Mouse (Mus musculus): ENCODE results near the gene Rnf4. TPM values are rescaled to one million over a fixed set of nuclear protein-coding genes. Genes with fewer than 3 reads are reported as not detected.
A peak's percentile ranks its signal among the peaks of the same experiment; 100 is the strongest.

The Rnf4 gene
- total RNA-seq, 2 experiments from 2014 or later = 101 to 105 TPM

DNA sequence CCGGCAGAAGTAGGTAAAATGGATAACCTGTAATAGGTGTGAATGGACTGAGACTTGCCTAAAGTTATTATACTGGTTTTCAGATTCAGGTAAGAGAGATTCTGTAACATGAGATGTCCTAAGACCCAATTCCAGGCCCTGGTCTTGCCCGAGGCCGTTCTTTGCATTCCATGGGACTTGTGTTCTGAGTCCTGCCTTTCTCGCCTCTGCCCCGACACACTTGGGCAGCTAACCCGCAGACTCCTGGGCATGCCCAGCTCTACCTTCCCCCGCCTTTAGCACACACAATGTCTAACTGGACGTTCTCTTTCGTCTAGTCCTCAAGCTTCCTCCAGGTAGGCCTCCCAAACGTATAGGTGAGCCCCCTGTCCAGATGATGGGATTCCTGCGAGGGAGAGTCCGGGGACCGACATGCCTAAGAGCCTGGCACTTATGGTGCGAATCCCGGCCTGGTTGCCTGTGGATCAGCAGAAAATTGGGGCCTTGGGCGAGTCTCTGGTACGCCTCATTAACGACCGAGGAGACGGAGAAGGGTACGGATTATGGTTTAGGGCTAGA, 471 bp upstream of the Rnf4 start:
- no peak for DNase-seq (ENCODE audit: low spot score in 2 of 2)

DNA sequence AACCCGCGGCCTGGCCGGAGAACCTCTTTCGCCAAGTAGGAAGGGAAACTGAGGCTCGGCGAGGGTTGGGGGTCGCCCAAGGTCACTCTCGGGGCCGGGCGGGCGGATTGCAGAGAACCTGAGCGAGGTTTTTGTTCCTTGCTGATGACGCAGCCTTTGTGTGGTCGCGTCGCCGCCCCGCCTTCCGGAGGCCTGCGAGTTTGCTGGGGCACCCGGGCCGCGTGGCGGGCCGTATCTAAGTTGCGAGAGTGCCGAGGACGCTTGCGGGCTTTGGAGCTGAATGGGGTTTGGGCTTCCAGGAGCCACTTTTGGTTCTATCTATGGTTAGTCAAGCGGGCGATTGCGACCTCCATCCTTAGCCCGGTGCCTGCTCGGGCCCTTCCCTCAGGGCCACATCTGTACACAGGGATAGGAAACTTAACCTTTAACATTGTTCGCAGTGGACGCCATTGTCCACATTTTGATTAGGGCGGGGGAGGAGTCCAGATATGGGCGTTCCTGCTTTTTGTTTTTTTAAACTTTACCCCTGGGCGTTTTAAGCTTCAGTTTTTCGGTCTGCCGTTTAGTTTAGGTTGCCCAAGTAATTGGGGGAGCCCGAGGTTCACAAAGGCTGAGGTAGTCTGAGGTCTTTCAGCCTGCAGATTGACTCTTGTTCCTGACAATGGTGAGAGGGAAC, 824 bp downstream of the Rnf4 start:
- DNase-seq (ENCODE audit: low spot score in 2 of 2) = peak; percentile 59 to 60

DNA sequence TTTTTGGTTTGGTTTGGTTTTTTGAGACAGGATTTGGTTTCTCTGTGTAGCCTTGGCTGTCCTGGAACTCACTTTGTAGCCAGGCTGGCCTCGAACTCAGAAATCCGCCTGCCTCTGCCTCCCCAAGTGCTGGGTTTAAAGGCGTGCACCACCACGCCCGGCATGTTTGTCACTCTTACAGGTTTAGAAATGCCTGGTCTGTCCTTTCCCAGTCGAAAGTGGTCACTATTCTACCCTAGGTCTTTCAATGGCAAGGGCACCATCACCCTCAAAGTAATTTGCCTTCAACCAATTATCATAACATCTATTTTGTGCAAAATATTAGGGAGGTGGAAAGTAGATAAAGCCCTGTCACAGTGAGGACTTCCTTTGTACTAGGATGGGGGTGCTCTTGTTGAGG, 4.2 kb downstream of the Rnf4 start:
- DNase-seq (ENCODE audit: low spot score in 2 of 2) = no peak

DNA sequence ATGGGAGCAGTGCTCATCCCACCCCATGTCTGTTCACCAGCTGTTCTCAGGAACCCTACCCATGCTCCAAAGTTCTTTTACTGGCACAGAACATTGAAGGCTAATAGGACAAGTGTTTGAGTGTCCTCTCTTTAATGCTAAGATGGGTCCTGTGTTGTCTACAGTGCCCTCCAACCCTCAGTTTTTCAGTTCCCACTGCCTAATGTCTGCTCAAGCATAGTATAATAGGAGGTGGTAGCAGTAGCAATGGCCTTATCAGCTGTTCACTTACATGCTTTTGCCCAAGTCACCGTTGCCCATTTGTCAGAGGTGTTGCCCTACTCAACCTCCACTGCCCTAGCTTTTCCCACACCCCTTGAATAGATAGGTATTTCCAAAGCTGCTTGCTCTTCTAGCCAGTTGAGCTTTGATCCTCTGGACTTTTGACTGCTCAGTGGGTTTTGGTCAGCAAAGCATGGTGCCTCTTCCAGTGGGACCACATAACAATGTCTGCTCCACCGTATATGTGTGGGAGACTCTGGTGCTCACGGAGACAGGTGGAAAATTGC, 16.1 kb downstream of the Rnf4 start:
- no peak for DNase-seq (ENCODE audit: low spot score in 2 of 2)

DNA sequence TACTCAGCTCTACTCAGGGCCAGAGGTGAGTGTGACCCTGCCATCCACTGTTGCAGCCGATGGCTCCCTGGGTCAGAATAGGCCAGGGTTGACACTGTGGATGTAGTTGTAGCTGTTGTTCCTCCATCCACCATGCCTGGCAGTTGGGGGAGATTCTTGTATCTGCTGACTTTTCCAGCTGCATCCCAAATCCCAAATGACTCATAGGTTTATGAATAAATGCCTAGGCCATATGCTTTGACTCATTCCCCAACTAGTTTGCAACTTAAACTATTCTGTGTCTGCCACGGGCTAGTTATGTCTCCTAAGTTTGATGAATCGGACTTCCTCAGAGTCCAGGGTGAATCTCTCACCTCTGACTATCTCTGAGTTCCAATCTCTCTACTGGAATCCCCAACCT, 24.2 kb downstream of the Rnf4 start:
- DNase-seq (ENCODE audit: low spot score in 2 of 2) = no peak

GRCm38 (mm10) chr5:34363115-34363514, 27.0 kb downstream of the Rnf4 start:
- no peak for DNase-seq (ENCODE audit: low spot score in 2 of 2)

GRCm38 (mm10) chr5:34368551-34369290, 32.6 kb downstream of the Rnf4 start:
- DNase-seq (ENCODE audit: low spot score in 2 of 2) = no peak

DNA sequence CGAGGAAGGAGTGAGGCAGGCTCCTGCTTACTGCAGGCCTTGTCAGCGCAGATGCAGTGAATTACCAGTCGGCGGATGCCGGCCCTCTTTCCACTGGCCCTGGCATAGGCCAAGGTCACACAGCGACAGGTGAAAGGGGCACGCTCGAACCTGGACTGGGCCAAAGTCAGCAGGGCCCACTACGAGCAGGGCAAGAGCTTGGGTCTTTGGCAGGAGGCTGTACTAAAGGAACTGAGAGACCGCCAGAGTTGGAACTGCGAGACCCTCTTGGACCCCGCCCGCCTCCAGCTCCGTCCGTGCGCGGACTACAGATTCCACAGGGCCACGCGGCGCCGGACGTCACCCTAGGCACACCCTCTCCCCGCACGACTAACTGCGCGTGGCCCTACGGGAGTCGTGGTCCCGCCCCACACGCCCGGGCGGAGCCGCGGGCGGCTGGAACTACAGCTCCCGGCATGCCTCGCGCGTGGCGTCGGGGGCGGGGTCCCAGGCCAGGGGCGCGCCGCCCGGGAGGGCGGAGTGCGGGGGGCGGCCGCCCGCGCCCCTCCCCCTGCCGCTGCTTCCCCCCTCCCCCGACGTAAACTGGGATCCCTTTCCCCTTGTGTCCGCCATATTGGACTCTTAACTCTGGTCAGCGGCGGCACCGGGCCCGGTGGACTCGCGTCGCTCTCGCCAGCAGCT, 33.4 kb downstream of the Rnf4 start, which contains the start of gene Fam193a:
Fam193a (plus strand) TSS at position 593 of the 681 bp plus-strand sequence.
- DNase-seq (ENCODE audit: low spot score in 2 of 2) = peak; percentile 97 to 98

- DNase-seq (ENCODE audit: low spot score in 2 of 2) = peak; percentile 33 to 52
Measured at GRCm38 (mm10) chr5:34370022-34370823, 34.1 kb downstream of the Rnf4 start.

- no peak for DNase-seq (ENCODE audit: low spot score in 2 of 2)
Measured at GRCm38 (mm10) chr5:34370840-34371239, 34.8 kb downstream of the Rnf4 start.

GRCm38 (mm10) chr5:34372141-34372540, 36.1 kb downstream of the Rnf4 start:
- DNase-seq (ENCODE audit: low spot score in 2 of 2) = no peak

- no peak for DNase-seq (ENCODE audit: low spot score in 2 of 2)
Measured at GRCm38 (mm10) chr5:34372541-34372940, 36.5 kb downstream of the Rnf4 start.

DNA sequence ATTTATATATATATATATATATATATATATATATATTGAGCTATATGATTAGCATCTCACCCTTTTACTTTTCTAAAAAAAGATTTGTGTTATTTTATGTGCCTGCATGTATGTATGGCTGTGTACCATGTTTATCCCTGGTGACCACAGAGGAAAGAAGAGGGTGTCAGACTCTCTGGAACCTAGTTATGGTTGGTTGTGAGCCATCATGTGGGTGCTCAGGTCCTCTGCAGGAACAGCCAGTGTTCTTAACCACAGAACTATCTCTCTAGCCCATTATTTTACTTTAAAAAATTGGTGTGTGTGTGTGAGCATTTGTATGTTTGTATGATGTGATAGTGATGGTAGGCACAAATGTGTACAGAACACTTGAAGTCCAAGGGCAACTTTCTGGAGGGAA, 42.7 kb downstream of the Rnf4 start:
- no peak for DNase-seq (ENCODE audit: low spot score in 2 of 2)

DNA sequence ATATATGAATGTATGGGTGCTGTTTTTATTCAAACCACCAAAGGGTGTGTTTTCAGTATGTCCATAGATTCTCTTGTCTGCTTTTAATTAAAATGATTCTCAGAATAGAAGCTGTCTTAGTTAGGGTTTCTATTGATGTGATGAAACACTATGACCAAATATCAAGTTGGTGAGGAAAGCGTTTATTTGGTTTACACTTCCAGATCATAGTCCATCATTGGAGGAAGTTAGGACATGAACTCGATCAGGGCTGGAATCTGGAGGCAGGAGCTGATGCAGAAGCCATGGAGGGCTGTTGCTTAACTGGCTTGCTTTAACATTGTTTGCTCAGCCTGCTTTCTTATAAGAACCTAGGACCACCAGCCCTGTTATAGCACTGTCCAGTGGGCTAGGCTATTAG, 45.6 kb downstream of the Rnf4 start:
- DNase-seq (ENCODE audit: low spot score in 2 of 2) = no peak

DNA sequence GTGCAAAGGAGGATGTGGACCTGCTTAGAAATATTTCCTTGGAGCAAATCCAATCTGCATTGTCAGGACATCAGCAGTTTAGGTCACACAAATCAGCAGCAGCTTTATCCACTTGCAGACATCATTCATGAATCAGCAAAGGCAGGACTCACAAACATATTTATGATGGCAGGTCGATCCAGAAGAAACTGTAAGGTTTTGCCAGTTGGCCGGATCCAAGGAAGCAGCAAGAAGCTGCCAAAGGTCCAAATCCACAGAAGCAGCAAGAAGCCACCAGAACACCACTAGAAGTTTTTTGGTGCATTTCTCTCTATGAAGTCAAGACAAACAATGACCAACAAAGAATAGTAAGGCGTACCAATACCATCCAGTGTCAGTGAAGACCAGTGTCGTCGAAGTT, 49.5 kb downstream of the Rnf4 start:
- no peak for DNase-seq (ENCODE audit: low spot score in 2 of 2)

DNA sequence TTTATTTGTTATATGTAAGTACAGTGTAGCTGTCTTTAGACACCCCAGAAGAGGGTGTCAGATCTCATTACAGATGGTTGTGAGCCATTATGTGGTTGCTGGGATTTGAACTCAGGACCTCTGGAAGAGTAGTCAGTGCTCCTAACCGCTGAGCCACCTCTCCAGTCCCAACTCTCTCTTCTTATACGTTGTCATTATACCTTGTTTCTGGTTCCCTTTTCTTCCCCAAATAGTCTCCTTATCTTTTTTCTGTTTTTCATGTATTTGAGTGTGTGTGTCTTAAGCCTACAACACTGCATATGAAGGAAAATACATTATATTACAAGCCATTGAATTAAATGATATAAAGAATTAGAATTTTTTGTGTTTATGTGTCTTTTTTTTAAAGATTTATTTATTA, 50.7 kb downstream of the Rnf4 start:
- no peak for DNase-seq (ENCODE audit: low spot score in 2 of 2)

DNA sequence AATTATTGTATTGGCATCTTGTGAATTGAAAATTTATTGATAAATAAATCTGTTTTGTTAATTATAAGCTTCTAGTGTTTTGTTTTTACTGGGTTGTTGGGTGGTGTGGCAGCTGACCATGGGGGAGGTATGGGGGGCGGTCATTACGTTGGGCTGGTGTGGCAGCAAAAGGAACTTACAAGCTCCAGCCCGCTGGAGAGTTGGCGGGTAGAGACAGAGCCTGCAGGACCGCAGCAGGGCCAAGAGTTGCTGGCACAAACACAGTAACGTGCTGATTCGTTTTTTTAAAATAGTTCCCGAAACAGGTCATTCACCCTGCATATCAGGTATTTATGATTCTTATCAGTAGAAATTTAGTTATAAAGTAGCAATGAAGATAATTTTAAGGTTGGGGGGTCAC, 57.2 kb downstream of the Rnf4 start:
- DNase-seq (ENCODE audit: low spot score in 2 of 2) = no peak

- DNase-seq (ENCODE audit: low spot score in 2 of 2) = no peak
Measured at GRCm38 (mm10) chr5:34395347-34395746, 59.3 kb downstream of the Rnf4 start.

- no peak for DNase-seq (ENCODE audit: low spot score in 2 of 2)
Measured at GRCm38 (mm10) chr5:34395850-34396540, 59.9 kb downstream of the Rnf4 start.

- no peak for DNase-seq (ENCODE audit: low spot score in 2 of 2)
Measured at GRCm38 (mm10) chr5:34397866-34398265, 61.8 kb downstream of the Rnf4 start.

Measured in adrenal gland, adult 18-20 months (tissue).